ENCODE assay signal across 11 mouse cellular contexts in genomic region chr16:90418661-90419060, GRCm38 (mm10). TPM values are rescaled to one million over a fixed set of nuclear protein-coding genes. Genes with fewer than 3 reads are reported as not detected.
A peak's percentile ranks its signal among the peaks of the same experiment; 100 is the strongest.
DNase-seq lines count a peak whose midpoint lies in the region; ATAC-seq lines count a peak whose summit lies in the region.
"Had no signal": no experiment of that assay in that cellular context is flagged by ENCODE, and none has a peak within 500 bp of the region (broad histone marks: within the 10 kb centered on the region; RNA-seq: fewer than 3 reads in every experiment).

No protein-coding gene starts in this region.

- 15% methylated on average over 12 of the region's 12 CpGs for WGBS in heart, embryonic 15.5 days
- 7% methylated on average over 12 of the region's 12 CpGs for WGBS in intestine, embryonic 14.5 days
- 2% methylated on average over 12 of the region's 12 CpGs for WGBS in neural tube, embryonic 12.5 days

- no peak for DNase-seq in heart, postnatal 25 days (ENCODE audit: low spot score)
- DNase-seq in embryo, embryonic 10 days (ENCODE audit: low spot score) = peak; percentile 76
- peak; percentile 76 for DNase-seq in intestine, embryonic 14.5 days (ENCODE audit: low spot score)
- DNase-seq in adipocyte (ENCODE audit: low spot score) = no peak
- DNase-seq in left cerebral cortex, postnatal 25 days (ENCODE audit: low spot score in 2 of 2) = no peak
- no peak for DNase-seq in lung, postnatal 25 days (ENCODE audit: low spot score)

- intact Hi-C loops in heart, postnatal 25 days (cut with DNase I) = no loop called here
- intact Hi-C loops in left cerebral cortex, postnatal 25 days (cut with DNase I) = no loop called here

- H3K9ac ChIP-seq in heart, embryonic 15.5 days = no peak overlapping the region
- H3K9ac ChIP-seq in intestine, embryonic 14.5 days (ENCODE audit: low read length) = no peak overlapping the region
- H3K9ac ChIP-seq in neural tube, embryonic 12.5 days = no peak overlapping the region

- H3K4me2 ChIP-seq in heart, embryonic 15.5 days = peak overlapping the region; percentile 4; the same call in 1 of the 2 replicates
- H3K4me2 ChIP-seq in intestine, embryonic 14.5 days (ENCODE audit: low read length) = peak overlapping the region; percentile 6; the same call in 1 of the 2 replicates
- H3K4me2 ChIP-seq in neural tube, embryonic 12.5 days (replicated peaks) = peak overlapping the region; percentile 25

- peak overlapping the region; percentile 20; the same call in 1 of the 2 replicates for H3K27ac ChIP-seq in heart, embryonic 15.5 days
- peak overlapping the region; percentile 1; the same call in 1 of the 2 replicates for H3K27ac ChIP-seq in intestine, embryonic 14.5 days (ENCODE audit: low read depth)
- no peak overlapping the region for H3K27ac ChIP-seq in neural tube, embryonic 12.5 days
- H3K27ac ChIP-seq: macrophage had no signal

- H3K4me3 ChIP-seq in heart, embryonic 15.5 days = no peak overlapping the region
- H3K4me3 ChIP-seq in intestine, embryonic 14.5 days (ENCODE audit: low read depth, low read length) = no peak overlapping the region
- H3K4me3 ChIP-seq in neural tube, embryonic 12.5 days = no peak overlapping the region

- no peaks in the 10 kb centered on the region for H3K27me3 ChIP-seq in heart, embryonic 15.5 days
- no peaks in the 10 kb centered on the region for H3K27me3 ChIP-seq in intestine, embryonic 14.5 days (replicated peaks; ENCODE audit: control insufficient read depth, insufficient read depth, low read length)
- H3K27me3 ChIP-seq in neural tube, embryonic 12.5 days (replicated peaks) = no peaks in the 10 kb centered on the region

- H3K9me3 ChIP-seq in heart, embryonic 15.5 days (replicated peaks) = no peaks in the 10 kb centered on the region
- no peaks in the 10 kb centered on the region for H3K9me3 ChIP-seq in intestine, embryonic 14.5 days (ENCODE audit: control insufficient read depth, low read length)
- H3K9me3 ChIP-seq in neural tube, embryonic 12.5 days = peaks cover 1% of the 10 kb centered on the region; the same call in 1 of the 2 replicates

- peaks cover 4% of the 10 kb centered on the region; the same call in 1 of the 2 replicates for H3K36me3 ChIP-seq in heart, embryonic 15.5 days
- H3K36me3 ChIP-seq in intestine, embryonic 14.5 days (ENCODE audit: control insufficient read depth, insufficient read depth, low read length) = 0 out of 2 replicates have a peak, but pooled peaks cover 3% of the 10 kb centered on the region
- H3K36me3 ChIP-seq in neural tube, embryonic 12.5 days = peaks cover 4% of the 10 kb centered on the region

- no peak for ATAC-seq in heart, embryonic 15.5 days (replicated peaks; ENCODE audit: insufficient number of reproducible peaks, insufficient read depth, low FRiP score, low read depth)
- peak; percentile 80 for ATAC-seq in intestine, embryonic 14.5 days (replicated peaks; ENCODE audit: low FRiP score, low TSS enrichment, low read depth)
- ATAC-seq in neural tube, embryonic 12.5 days (ENCODE audit: low FRiP score, low read depth) = peak; percentile 80

- peaks cover 51% of the 10 kb centered on the region for H3K4me1 ChIP-seq in heart, embryonic 15.5 days (replicated peaks)
- peaks cover 51% of the 10 kb centered on the region for H3K4me1 ChIP-seq in intestine, embryonic 14.5 days (replicated peaks; ENCODE audit: control insufficient read depth, insufficient read depth, low read length)
- peaks cover 58% of the 10 kb centered on the region for H3K4me1 ChIP-seq in neural tube, embryonic 12.5 days

RNA-seq across cellular contexts. Expression of gene Hunk, which starts 32.8 kb away (rescaled TPM):
- polyA plus RNA-seq in heart, embryonic 15.5 days (2015; fragmentation: Nextera tagmentation; extraction: Ambion mirVana) = 7.2 and 9.8 TPM in 2 replicates
- total RNA-seq in heart, postnatal 25 days (2021) = 1 to 10 TPM in 1 of 2 experiments, under 1 TPM in 1; 0.50 to 1.1 TPM
- 11.0 and 12.2 TPM in 2 replicates for polyA plus RNA-seq in intestine, embryonic 14.5 days (2014; fragmentation: Nextera tagmentation; extraction: Ambion mirVana)
- 11.4 and 12.1 TPM in 2 replicates for polyA plus RNA-seq in neural tube, embryonic 12.5 days (2016; fragmentation: Nextera tagmentation; extraction: Ambion mirVana)
- 10 to 100 TPM; 12.7 to 18.7 TPM for total RNA-seq in left cerebral cortex, postnatal 25 days (2021)
- total RNA-seq: CH12.LX; granulocyte monocyte progenitor cell, adult 5-6 weeks had no signal
- polyA plus RNA-seq: macrophage had no signal

Comparison
In these comparisons a context has a peak if more than half of its experiments do, and no peak if none do; other contexts are left out.
1. DNase-seq: peak in embryo, embryonic 10 days (single experiment) and intestine, embryonic 14.5 days (single experiment); none in heart, postnatal 25 days (single experiment), adipocyte (single experiment), left cerebral cortex, postnatal 25 days (0 of 2) and lung, postnatal 25 days (single experiment).
2. Peak in every context shown above with its lines, with median percentiles within 50 percentile points of each other: H3K4me2 ChIP-seq.